Mouse (Mus musculus): ENCODE data around the gene Adora1.
"Not testable (repeated sequence)": the region's sequence is repeated elsewhere in the genome, so short reads cannot be mapped to it uniquely, and the experiment has no call there.

Gene Adora1

DNA sequence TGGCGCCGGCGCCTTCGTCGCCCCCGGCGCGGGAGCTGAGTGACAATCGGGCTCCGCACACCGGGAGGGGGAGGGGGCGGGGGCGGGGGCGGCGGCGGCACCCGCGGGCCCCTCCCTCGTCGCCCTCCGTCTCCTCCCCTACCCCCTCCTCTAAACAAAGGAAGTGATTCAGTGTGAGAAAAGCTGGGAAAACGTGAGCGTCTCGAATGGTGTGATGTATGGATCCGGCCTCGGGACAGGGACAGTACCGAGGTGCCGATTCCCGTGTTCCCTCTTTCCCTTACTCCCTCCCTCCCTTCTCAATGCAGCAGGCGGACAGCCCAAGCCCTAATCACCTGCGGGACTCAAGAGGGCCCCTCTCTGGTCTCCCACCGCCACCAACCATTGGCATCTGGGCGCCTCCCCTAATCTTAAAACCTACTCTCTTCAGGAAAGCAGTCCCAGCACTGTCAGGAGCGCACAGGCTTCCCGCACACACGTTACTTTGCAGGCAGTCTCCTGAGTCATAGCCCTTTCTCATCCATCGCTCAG is at the start of gene Adora1:
Adora1 (minus strand) TSS at position 41 of the 531 bp plus-strand sequence.
- DNase-seq: no peak

DNA sequence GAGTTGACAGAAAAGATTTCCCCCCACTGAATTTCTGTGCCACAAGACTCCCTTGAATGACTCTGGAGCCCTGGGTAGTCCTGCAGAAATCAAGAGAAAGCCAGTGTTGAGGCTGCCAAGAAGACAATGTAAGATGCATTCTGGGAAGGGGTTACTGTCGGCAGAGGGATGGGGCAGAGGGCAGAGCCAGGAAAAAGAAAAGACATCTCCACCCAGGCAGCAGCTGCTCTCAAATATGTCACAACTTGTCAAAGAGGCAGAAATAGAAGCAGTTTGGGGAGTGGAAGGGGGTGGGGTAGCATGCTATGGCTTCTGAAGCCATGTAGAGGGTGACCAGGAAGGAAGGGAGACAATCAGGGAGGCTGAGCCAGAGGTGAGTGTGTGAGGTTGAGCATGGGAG is 47.9 kb upstream of the Adora1 start:
- DNase-seq: peak; percentile 42

DNA sequence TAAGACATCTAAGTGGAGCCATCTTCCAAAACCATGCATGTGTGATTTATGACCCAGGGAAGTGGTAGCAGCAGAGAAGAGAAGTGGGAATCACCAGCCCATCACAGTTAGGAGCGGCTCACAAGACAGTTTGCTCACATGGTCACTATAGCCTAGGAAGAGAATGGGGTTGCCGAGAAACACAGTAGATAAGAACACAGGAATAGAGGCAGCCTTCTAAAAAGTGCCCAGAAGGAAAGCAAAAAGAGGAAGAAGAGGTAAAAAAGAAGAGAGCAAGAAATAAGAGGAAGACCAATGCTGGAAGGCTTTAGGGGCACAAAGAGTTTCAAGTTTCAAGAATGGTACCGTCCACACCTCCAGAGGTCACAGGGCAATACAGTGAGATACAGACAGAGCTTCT is 47.1 kb upstream of the Adora1 start:
- no peak for DNase-seq

DNA sequence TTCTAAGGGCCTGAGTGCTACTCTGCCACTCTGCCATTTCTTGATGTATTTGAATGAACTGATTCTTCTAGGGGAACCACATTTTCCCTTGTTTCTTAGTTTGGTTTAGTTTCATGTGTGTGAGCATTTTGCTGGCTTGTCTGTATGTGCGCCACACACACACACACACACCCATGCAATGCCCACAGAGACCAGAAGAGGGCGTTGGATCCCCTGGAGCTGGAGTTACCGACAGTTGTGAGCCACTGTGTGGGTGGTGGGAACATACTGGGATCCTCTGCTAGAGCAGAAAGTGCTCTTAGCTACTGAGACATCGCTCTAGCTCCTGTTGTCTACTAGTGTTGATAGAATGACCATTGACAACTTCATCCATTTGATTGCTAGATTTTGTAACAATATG is 46.3 kb upstream of the Adora1 start:
- DNase-seq: no peak

DNA sequence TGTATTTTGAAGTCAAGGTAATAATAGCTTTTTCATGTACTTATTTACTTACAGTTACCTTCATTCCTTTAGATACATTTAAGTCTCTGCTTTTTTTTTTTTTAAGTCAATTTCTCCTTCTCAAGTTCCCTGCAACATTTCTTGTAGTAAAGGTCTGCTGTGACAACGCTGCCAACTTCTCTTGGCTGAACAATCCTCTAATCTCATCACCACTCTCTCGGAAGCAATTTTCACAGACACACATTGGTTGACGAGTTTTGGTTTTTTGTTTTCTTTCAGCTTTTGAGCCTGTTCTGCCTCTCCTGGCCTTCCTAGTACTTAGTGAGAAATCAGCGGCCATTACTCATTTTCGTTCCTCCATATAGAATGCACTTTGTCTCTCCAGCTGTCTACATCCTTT is 44.9 kb upstream of the Adora1 start:
- DNase-seq: no peak

DNA sequence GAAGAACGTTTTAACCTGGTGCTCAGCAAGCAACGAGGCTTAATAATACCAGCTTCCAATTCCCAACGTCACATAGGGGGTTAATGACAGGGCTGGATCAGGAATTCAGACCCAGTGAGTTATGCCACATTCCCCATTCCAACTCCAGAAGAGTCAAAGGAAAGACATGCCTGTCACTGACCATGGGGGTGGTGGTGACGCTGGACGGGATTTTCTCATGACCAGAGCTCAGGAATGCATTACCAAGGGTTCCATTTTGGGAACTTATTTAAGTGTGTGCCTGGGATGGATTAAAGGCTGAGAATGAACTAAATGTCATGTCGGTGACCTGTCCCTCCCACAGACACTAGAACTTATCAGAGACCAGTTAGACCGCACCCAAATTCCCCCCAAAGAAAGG is 41.6 kb upstream of the Adora1 start:
- peak; percentile 44 for DNase-seq

DNA sequence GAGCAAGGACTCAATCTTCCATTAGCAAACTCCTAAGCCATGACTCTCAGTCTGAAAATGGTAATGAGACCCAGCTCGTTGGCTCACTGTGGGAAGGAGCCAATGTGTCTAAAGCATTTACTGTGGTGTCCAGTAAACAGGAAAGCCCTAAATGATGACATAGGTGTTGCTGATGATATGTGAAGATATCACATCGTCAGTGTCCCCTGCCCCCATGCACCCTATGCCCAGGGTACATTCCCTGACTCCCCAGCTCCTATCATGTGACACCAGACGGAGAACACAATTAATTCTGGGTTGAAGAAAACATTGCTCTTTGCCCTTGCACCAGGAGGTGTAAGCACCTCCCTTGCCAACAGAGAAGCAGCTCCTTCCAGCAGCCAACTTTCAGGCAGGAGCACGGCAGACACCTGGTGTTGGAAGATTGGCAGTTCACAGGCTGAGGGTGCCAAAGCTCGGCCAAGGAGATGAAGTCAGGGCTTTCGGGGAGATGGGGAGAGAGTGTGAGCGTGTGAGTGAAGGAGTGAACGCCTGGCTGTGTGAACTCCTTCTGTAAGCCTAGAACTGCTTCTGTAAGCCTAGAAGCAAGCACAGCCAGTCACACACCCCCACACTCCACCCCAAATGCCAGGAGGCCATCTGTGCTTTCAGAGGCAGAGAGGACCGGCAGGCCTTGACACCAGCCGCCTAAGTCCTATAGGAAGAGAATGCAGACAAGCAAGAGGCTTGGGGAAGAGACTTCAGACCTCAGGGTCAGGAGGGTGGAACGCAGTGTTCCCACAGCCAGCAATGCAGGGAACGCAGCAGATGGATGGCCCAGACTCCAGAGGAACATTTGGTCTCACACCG is 40.6 kb upstream of the Adora1 start:
- peak; percentile 30 for DNase-seq

DNA sequence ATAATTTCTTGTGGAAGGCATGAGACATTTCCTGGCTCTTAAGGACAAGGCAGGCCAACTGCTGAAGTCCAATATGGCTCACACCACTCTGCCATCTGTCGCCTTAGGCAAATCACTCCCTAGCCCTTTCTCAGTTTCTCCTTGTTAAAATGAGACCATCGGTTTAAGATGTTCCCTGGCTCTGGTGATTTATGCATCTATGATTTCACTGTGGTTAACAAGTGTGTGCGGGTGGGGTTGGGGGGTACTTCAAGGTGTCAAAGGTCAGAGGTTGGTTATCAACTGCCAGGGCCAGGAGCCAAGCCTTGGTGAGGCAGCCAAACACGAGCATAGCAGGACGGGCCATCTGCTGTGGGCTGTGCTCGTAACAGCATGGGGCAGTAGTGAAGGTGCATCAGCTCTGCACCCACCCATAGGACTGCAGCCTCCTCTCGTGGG is 39.3 kb upstream of the Adora1 start:
- no peak for DNase-seq

DNA sequence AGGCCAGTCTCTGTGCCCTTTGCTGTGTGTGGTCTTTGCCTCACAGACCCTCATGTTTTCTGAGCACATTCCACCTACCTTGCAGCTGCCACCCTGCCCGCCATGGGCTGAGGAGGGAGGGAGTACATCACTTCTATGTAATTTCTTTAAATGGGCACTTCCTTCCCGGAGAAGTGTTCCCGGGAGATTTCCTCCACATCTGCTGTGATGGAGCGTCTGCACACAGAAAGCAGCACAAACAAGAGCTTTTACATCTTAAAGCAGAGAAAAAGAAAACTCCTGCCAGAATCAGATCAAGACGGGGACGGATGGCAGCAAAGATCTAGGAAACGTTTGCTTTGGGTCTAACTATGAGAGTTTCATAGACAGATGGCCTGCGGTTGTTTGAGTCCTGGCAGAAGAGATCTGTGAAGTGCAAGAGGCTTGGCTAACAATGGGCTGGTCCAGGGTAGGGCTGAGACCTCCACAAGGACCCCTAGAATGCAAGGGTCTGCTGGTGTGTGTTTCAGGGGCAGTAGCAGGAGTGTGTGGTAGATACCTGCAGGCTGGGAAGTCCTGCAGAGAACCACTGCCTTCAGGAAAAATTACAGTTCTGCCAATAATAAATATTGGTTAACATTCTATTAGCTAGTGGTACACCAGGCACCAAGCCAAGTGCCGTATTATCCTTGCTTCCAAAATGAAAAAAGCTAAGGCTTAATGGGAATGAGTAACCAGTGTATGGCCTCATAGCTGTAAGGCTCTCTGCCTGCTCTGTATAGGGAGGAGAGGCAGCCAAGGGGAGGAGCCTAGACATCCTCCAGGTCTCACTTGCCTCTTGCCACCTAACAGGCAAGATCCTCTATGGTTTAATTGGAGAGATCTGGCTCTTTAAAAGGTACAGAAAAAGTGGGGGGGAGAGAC is 38.5 kb upstream of the Adora1 start:
- no peak for DNase-seq

DNA sequence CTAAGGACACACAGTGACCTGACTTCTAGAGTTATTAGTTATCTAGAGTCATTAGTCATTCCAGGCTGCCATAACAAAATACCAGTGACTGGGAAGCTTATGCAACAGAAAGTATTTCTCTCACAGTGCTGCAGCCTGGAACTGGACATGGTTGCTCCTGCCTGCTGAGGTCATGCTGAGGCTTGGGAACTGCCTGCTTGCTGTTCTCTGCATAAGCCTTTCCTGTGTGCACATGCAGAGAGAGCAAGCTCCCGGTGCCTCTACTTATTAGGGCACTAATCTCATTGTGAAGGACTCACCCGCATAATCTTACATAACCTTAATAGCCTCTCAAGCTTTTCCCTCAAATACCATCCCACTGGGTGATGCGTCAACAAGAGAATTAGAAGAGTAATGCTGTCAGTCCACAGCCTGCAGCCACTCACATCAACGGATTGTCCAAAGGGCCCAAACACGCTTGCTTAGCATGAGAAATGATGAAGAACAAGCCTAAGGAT is 37.6 kb upstream of the Adora1 start:
- no peak for DNase-seq

DNA sequence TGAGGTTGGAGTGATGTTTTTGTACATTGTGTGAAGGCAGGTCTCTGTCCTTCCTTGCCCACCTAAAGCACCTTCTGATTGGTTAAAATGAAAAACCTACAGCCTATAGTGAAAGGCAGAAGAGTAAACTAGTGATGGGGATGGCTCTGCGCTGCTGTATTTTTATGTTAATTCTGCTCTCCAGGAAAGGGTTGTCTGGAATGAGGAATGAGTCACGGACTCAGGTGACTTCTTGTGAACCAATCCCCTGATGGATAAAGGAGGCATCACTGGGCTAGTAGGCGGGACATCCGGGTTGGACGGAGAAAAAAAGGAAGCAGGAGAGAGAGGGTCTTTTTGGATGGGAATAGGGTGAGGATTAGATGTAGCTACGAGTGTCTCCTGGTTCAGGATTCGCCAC is 34.8 kb upstream of the Adora1 start:
- DNase-seq: no peak

DNA sequence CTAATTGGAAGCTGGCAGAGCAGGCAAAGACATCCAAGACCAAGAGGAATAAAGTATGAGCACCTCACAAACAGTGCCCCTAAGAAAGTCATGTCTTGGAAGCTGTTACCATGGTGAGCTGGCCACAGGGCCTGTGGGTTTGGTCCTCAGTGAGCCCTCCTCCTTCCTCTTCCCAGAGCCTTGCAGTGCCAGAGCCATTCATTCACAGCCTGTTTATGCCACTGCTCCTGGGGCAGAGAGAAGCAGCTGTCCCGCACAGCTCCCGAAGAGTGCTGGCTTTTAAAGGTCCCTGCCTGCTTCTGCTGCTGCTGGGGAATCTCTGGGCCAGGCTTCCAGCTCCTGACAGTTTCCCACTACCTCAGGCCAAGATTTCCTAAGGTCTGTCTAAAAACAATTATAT is 30.6 kb upstream of the Adora1 start:
- DNase-seq: no peak

DNA sequence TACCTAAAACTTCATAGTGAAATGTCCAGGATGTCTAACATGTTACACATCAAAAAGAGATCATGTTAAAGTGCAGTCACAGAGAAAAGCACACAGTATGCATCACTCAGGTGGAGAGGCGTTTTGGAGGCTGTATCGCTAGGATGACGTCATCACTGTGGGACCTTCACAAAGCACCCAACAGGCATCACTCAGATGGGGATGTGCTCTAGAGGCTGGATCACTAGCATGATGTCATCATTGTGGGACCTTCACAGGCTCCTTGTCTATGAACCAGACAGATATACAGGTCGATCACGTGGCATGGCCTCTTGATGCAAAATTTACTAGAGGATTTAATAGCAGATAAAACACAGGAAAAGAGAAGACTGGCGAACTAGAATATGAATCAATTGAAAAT is 29.1 kb upstream of the Adora1 start:
- DNase-seq: no peak

DNA sequence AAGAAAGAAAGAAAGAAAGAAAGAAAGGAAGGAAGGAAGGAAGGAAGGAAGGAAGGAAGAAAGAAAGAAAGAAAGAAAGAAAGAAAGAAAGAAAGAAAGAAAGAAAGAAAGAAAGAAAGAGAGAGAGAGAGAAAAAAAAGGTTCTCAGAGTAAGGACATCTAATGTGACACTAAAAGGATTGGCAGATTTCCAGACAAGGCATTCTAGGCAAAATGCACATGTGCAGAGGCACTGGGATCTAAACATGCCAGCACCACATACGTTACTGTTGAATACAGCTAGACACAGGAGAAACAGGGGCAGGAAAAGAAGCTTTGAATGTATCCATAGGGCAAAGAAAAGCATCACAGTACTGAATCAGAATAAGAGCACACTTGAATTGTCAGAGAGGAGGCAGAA is 14.4 kb upstream of the Adora1 start:
- DNase-seq: not testable (repeated sequence)

DNA sequence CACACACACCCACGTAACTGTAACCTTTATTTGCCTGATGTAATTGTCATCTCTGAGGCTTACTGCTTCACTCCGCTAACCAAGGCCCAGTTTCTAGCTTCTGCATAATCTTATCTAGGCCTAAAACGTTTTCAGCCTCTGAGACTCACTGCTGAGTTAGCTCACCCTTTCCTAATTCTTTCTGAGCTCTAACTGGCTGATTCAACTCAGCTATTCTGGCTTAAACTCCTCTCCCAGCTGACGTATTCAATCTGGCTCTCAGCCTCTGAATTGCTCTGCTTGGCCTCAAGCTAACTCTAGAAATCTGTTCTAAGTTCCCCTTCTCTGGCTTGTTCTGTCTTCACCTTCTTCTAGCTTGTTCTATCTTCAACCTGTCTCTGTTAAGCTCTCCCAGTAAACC is 11.4 kb upstream of the Adora1 start:
- peak; percentile 45 for DNase-seq

DNA sequence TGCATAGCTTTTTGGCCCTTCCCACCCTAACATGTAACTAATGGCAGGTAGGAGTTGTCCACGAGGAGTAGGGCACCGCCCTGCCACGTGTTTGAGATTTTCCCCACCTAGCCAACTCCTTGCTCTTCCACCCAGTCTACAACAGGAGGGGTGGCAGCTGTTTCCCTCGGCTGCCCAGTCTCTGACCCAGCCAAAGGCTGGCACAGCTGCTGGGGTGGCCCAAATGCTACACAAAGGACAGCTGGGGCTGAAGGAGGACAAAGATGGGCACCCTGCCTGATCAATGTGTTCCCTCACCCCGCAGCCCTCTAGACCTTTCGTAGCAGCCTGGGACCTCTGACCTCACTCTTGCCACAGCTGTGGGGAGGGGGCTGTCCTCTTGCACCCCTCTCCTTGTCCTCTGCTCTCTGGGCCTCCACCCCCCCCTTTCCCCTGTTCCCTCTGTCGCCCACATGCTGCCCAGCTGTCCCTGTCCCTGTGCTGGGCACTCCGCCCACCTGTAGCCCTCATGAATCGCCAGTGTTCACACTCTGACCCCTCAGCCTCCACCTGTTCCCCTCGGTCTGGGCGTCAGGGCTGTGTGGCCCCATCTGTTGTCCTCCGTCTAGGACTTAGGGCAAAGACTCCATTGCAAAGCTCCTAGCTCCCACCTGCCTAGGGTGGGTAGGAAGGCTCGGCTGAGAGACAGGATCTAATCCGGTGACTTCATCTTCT is 9.9 kb upstream of the Adora1 start:
- no peak for DNase-seq

DNA sequence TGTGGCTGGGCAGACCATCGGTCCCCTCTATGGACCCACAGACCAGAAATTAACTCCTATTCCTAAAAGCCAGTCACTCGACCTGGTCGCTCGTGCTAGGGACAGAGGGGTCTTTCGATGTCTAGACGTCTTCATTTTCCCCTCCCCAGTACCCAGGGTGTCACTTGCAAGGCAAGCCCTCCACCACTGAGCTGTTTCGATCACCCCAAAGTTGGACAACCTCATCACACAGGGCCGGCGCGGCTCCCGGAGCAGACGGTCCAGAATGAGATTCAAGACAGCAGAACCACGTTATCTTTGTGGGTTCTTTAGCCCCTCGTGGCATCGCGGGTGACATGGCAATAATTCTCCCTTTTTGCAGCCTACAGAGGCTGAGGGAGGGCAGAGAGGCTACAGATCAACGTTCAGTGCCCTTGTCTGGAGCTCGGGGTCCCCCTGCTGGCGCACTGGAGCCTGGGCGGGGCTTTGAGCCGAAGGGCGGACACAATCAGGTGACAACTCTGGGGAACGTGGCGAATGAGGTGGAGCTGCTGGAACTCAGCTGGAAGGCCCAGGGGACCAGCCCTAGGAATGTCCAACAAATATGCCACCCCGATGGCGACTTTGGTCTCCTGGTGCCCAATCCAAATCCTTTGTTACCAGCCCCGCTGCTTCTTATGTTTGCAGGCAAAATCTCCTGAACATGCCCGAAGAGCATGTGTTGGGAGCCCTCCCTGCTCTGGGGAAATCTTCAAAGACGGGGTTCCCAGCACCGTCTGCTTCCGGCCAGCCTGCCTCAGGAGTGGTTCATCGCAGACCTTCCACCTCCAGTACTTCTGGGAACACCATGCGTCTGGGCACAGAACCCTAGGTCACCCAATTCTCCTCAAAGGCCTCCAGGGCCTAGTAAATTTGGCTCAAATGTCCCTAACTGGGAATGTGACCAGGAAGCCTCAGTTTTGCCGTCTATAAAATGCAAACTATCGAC is 9.0 kb upstream of the Adora1 start:
- DNase-seq: peak; percentile 96

DNA sequence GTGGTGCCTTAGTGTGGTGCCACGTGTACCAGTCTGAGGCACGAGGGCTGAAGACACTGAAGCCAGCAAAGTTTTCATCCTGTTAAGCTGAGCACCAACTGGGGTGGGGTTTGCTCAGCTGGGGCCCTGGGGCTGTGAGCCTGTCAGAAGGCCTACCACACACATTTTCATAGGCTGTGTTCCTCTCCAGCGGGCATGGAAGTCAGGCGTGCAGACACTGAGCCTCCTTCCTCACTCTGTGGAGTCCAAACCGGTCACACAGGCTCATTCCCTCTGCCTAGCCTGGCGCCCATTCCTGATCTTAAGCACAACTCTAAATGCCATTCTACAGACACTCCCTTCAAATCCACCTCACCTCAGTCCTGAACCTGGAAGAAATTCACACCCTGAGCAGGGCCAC is 8.3 kb upstream of the Adora1 start:
- peak; percentile 60 for DNase-seq

DNA sequence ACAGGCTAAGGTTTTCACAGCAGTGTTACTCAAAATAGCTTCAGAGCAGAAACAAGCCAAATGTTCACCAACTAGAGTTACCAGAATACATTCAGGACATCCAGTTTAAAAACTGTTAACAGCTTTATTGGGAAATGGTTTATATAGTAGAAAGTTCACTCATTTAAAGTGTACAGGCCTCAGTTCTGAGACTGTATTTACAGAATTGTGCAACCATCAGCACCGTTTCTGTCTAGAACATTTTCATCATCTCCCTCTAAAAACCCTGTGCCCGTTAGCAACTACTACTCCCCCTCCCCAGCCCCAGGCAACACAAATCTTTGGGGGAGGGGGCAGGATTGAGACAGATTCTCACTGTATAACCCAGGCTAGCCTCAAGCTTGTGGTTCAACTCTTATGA is 7.1 kb upstream of the Adora1 start:
- DNase-seq: no peak

DNA sequence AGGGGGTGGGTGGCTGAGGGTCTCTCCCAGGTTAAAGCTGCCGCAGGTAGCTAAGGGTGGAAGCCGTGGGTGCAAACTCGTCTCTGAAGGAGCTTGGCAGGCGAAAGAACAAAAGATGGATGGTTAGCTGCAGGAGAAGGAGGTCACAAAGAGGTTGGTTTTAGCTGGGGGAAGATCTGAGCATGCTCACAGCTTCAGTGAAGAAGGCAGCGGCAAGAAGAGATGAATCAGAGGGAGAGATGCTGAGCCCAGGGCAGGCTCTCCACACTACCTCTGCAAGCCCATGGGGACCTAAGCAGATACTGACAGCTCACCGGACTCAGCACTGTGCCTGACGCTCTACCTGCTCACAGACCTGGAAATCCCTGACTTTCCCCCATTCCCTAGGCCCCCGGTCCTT is 6.1 kb upstream of the Adora1 start:
- DNase-seq: no peak

DNA sequence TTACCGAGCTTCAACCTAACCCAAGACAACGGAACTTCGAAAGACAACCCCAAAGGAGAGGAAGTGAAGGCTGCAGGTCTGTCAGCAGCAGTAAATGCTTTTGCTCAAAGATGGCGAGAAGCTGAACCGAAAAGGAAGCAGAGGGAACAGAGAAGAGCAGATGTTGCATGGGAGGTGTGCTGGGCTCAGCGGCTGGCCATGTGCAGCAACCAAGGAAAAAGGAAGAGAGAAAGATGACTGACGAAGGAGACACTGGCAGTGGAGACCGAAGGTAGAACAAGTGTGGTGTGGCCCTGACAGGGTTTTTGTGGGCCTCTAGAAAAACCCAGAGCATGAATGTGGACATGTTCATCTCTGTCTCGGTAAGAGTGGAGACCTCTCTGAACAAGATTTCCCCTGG is 5.5 kb upstream of the Adora1 start:
- no peak for DNase-seq

DNA sequence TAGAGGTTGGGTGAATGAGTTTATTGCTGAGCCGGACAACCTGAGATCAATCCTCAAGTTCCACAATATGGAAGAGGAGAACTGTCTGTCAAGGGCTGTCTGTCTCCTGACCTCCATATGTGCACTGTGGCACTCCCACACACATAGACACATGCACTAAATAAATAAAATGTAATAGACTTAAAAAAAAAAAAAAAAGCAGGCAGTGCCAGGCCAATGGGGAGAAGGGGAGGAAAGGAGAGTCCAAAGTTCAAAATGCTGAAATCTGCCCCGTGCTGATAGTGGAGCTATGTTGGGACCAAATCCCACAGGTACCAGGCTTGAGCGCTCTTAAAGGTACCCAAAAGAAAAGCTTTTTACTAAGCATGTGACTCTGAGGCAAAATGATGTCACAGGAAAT is 2.2 kb upstream of the Adora1 start:
- DNase-seq: no peak
